Mouse (Mus musculus): ENCODE measurements at regions not wholly inside any gene's neighbourhood (a gene's known extent, or its start where the extent isn't known, plus 50 kb on each side); places are given as distances from the start of the nearest gene placed in this dataset.

- Histone ChIP-seq H3K4me1 (ENCODE audit: control insufficient read depth, insufficient read depth, low read length) (no peaks in the 10 kb centered on the region), H3K4me3 (replicated peaks; ENCODE audit: insufficient read depth, low read depth, low read length) (no peak overlapping the region), H3K27me3 (ENCODE audit: control insufficient read depth, insufficient read depth, low read length) (no peaks in the 10 kb centered on the region), H3K27ac (ENCODE audit: insufficient read depth, low read length) (no peak overlapping the region)
- no peak for TF ChIP-seq POLR2A (IDR thresholded peaks at IDR 0.05; ENCODE audit: borderline replicate concordance, insufficient read depth, low read length)
- TF ChIP-seq CTCF (IDR thresholded peaks at IDR 0.05; ENCODE audit: borderline replicate concordance, insufficient read depth, low read depth, low read length), result no peak
- 26% methylated on average over 3 of the region's 3 CpGs for WGBS
- no peak for DNase-seq
Measured at GRCm38 (mm10) chr12:7724992-7725391, 252.5 kb upstream of the Apob start.

GRCm38 (mm10) chr12:7738020-7738419, 239.4 kb upstream of the Apob start:
- Histone ChIP-seq H3K27ac (ENCODE audit: insufficient read depth, low read length) (no peak overlapping the region), H3K4me3 (replicated peaks; ENCODE audit: insufficient read depth, low read depth, low read length) (no peak overlapping the region), H3K4me1 (ENCODE audit: control insufficient read depth, insufficient read depth, low read length) (no peaks in the 10 kb centered on the region), H3K27me3 (ENCODE audit: control insufficient read depth, insufficient read depth, low read length) (no peaks in the 10 kb centered on the region)
- 87% methylated on average over 2 of the region's 2 CpGs for WGBS
- DNase-seq, result no peak
- TF ChIP-seq CTCF (IDR thresholded peaks at IDR 0.05; ENCODE audit: borderline replicate concordance, insufficient read depth, low read depth, low read length) (no peak), POLR2A (IDR thresholded peaks at IDR 0.05; ENCODE audit: borderline replicate concordance, insufficient read depth, low read length) (no peak)

- DNase-seq, result no peak
- H3K4me3 ChIP-seq (replicated peaks; ENCODE audit: insufficient read depth, low read depth, low read length), result no peak overlapping the region
- 70% methylated on average over 3 of the region's 3 CpGs for WGBS
- no peaks in the 10 kb centered on the region for H3K4me1 ChIP-seq (ENCODE audit: control insufficient read depth, insufficient read depth, low read length)
- TF ChIP-seq CTCF (IDR thresholded peaks at IDR 0.05; ENCODE audit: borderline replicate concordance, insufficient read depth, low read depth, low read length) (no peak), POLR2A (IDR thresholded peaks at IDR 0.05; ENCODE audit: borderline replicate concordance, insufficient read depth, low read length) (no peak)
- H3K27me3 ChIP-seq (ENCODE audit: control insufficient read depth, insufficient read depth, low read length), result no peaks in the 10 kb centered on the region
- H3K27ac ChIP-seq (ENCODE audit: insufficient read depth, low read length), result no peak overlapping the region
Measured at GRCm38 (mm10) chr12:7738629-7739351, 238.7 kb upstream of the Apob start.

- no peak for DNase-seq
- WGBS, result 81% methylated on average over 5 of the region's 5 CpGs
- Histone ChIP-seq H3K27me3 (ENCODE audit: control insufficient read depth, insufficient read depth, low read length) (no peaks in the 10 kb centered on the region), H3K4me1 (ENCODE audit: control insufficient read depth, insufficient read depth, low read length) (no peaks in the 10 kb centered on the region), H3K27ac (ENCODE audit: insufficient read depth, low read length) (no peak overlapping the region), H3K4me3 (replicated peaks; ENCODE audit: insufficient read depth, low read depth, low read length) (no peak overlapping the region)
- TF ChIP-seq POLR2A (IDR thresholded peaks at IDR 0.05; ENCODE audit: borderline replicate concordance, insufficient read depth, low read length) (no peak), CTCF (IDR thresholded peaks at IDR 0.05; ENCODE audit: borderline replicate concordance, insufficient read depth, low read depth, low read length) (no peak)
Measured at GRCm38 (mm10) chr12:7739352-7739994, 238.0 kb upstream of the Apob start.

GRCm38 (mm10) chr12:7746708-7747107, 230.7 kb upstream of the Apob start:
- no peak overlapping the region for H3K27ac ChIP-seq (ENCODE audit: insufficient read depth, low read length)
- no peak for TF ChIP-seq POLR2A (IDR thresholded peaks at IDR 0.05; ENCODE audit: borderline replicate concordance, insufficient read depth, low read length)
- no peak for TF ChIP-seq CTCF (IDR thresholded peaks at IDR 0.05; ENCODE audit: borderline replicate concordance, insufficient read depth, low read depth, low read length)
- no peak for DNase-seq
- no peak overlapping the region for H3K4me3 ChIP-seq (replicated peaks; ENCODE audit: insufficient read depth, low read depth, low read length)
- H3K27me3 ChIP-seq (ENCODE audit: control insufficient read depth, insufficient read depth, low read length), result no peaks in the 10 kb centered on the region
- no peaks in the 10 kb centered on the region for H3K4me1 ChIP-seq (ENCODE audit: control insufficient read depth, insufficient read depth, low read length)
- WGBS, result 37% methylated on average over 2 of the region's 2 CpGs

GRCm38 (mm10) chr12:7749319-7750238, 227.9 kb upstream of the Apob start:
- H3K27me3 ChIP-seq (ENCODE audit: control insufficient read depth, insufficient read depth, low read length), result no peaks in the 10 kb centered on the region
- TF ChIP-seq CTCF (IDR thresholded peaks at IDR 0.05; ENCODE audit: borderline replicate concordance, insufficient read depth, low read depth, low read length) (no peak), POLR2A (IDR thresholded peaks at IDR 0.05; ENCODE audit: borderline replicate concordance, insufficient read depth, low read length) (no peak)
- 22% methylated on average over 5 of the region's 5 CpGs for WGBS

GRCm38 (mm10) chr12:7754861-7755260, 222.6 kb upstream of the Apob start:
- H3K27me3 ChIP-seq (ENCODE audit: control insufficient read depth, insufficient read depth, low read length), result no peaks in the 10 kb centered on the region
- H3K4me3 ChIP-seq (replicated peaks; ENCODE audit: insufficient read depth, low read depth, low read length), result no peak overlapping the region
- H3K27ac ChIP-seq (ENCODE audit: insufficient read depth, low read length), result no peak overlapping the region
- TF ChIP-seq CTCF (IDR thresholded peaks at IDR 0.05; ENCODE audit: borderline replicate concordance, insufficient read depth, low read depth, low read length) (no peak), POLR2A (IDR thresholded peaks at IDR 0.05; ENCODE audit: borderline replicate concordance, insufficient read depth, low read length) (no peak)
- no peak for DNase-seq
- no peaks in the 10 kb centered on the region for H3K4me1 ChIP-seq (ENCODE audit: control insufficient read depth, insufficient read depth, low read length)
- WGBS, result 90% methylated on average over 5 of the region's 5 CpGs

More at GRCm38 (mm10) chr12:7749319-7750238, 227.9 kb upstream of the Apob start:
- Histone ChIP-seq H3K4me3 (replicated peaks; ENCODE audit: insufficient read depth, low read depth, low read length) (no peak overlapping the region), H3K27ac (ENCODE audit: insufficient read depth, low read length) (no peak overlapping the region), H3K4me1 (ENCODE audit: control insufficient read depth, insufficient read depth, low read length) (no peaks in the 10 kb centered on the region)
- DNase-seq, result no peak

All from cerebellum, adult 2 months (tissue).